Mouse (Mus musculus) kidney, embryonic 14.5 days (tissue): ENCODE results near the gene Saa2. TPM values are rescaled to one million over a fixed set of nuclear protein-coding genes. Genes with fewer than 3 reads are reported as not detected.
A peak's percentile ranks its signal among the peaks of the same experiment; 100 is the strongest.
"Not testable (repeated sequence)": the region's sequence is repeated elsewhere in the genome, so short reads cannot be mapped to it uniquely, and the experiment has no call there.

Experiments
- ATAC-seq: fragments of 200-750 bp; cut with Nextera tagmentation; 2 replicates; pipeline ENCODE4 v1.8.0; 2017; ENCODE audit warnings: moderate number of reproducible peaks, mild to moderate bottlenecking, moderate TSS enrichment, moderate library complexity; ENCODE audit not compliant: low FRiP score, low TSS enrichment
- H3K27ac ChIP-seq: fragments of 300-500 bp; sonication (generic); 2 replicates; pipeline ENCODE4 v1.5.1; 2014; ENCODE audit warnings: low read depth, mild to moderate bottlenecking, low read length, moderate library complexity, mixed read lengths
- H3K27me3 ChIP-seq: fragments of 300-500 bp; sonication (generic); 2 replicates; pipeline ENCODE4 v1.6.1; 2014; ENCODE audit warnings: mild to moderate bottlenecking, low read length; ENCODE audit not compliant: control insufficient read depth, insufficient read depth
- H3K36me3 ChIP-seq: fragments of 300-500 bp; sonication (generic); 2 replicates; pipeline ENCODE4 v1.6.1; 2014; ENCODE audit warnings: low read length, mixed read lengths; ENCODE audit not compliant: control insufficient read depth, insufficient read depth
- H3K4me1 ChIP-seq: fragments of 300-500 bp; sonication (generic); 2 replicates; pipeline ENCODE4 v1.6.1; 2014; ENCODE audit warnings: low read length, mixed read lengths; ENCODE audit not compliant: control insufficient read depth, insufficient read depth
- H3K4me2 ChIP-seq: fragments of 300-500 bp; sonication (generic); replicated peaks from 2 replicates; pipeline ENCODE4 v1.6.1; 2014; ENCODE audit warnings: low read depth, mild to moderate bottlenecking, low read length
- H3K4me3 ChIP-seq: fragments of 300-500 bp; sonication (generic); 2 replicates; pipeline ENCODE4 v1.5.1; 2014; ENCODE audit warnings: mild to moderate bottlenecking, low read length
- H3K9ac ChIP-seq: fragments of 300-500 bp; sonication (generic); 2 replicates; pipeline ENCODE4 v1.6.1; 2014; ENCODE audit warnings: low read depth, mild to moderate bottlenecking, low read length, moderate library complexity
- H3K9me3 ChIP-seq: fragments of 300-500 bp; sonication (generic); 2 replicates; pipeline ENCODE4 v1.6.1; 2016; ENCODE audit warnings: low read length; ENCODE audit not compliant: control insufficient read depth
- WGBS: fragments of 180-500 bp; shearing (Covaris S2); extraction: QIAGEN DNeasy Blood & Tissue Kit; methylation state at CpG from one replicate; pipeline ENCODE4 v1.1.7; 2014; 5-methylcytosine and 5-hydroxymethylcytosine counted together
- polyA plus RNA-seq: library from polyadenylated mRNA; unstranded; fragments of >200 nt; fragmentation: Nextera tagmentation; extraction: Ambion mirVana; gene quantifications from 2 replicates; pipeline ENCODE4 v1.2.1, GENCODE M21; 2014

Gene Saa2
- polyA plus RNA-seq, 1 experiment from 2014 or later = not detected

GRCm38 (mm10) chr7:46723354-46723753 is 28.2 kb upstream of the Saa2 start:
- Histone ChIP-seq H3K4me1 (0 out of 2 replicates have a peak, but pooled peaks cover 5% of the 10 kb centered on the region), H3K9me3 (no peaks in the 10 kb centered on the region), H3K27ac (no peak overlapping the region), H3K4me3 (no peak overlapping the region), H3K4me2 (no peak overlapping the region), H3K9ac (no peak overlapping the region), H3K36me3 (no peaks in the 10 kb centered on the region), H3K27me3 (no peaks in the 10 kb centered on the region)
- WGBS = 90% methylated on average over 6 of the region's 6 CpGs
- ATAC-seq = no peak

GRCm38 (mm10) chr7:46723849-46724248 is 27.7 kb upstream of the Saa2 start:
- 0 out of 2 replicates have a peak, but pooled peaks have one; percentile 13 for ATAC-seq
- WGBS = 86% methylated on average over 3 of the region's 3 CpGs
- Histone ChIP-seq H3K4me1 (0 out of 2 replicates have a peak, but pooled peaks cover 5% of the 10 kb centered on the region), H3K4me2 (no peak overlapping the region), H3K36me3 (no peaks in the 10 kb centered on the region), H3K9ac (no peak overlapping the region), H3K4me3 (no peak overlapping the region), H3K27me3 (no peaks in the 10 kb centered on the region), H3K9me3 (no peaks in the 10 kb centered on the region), H3K27ac (no peak overlapping the region; the same call in 1 of the 2 replicates)

- no peaks in the 10 kb centered on the region for H3K27me3 ChIP-seq
- H3K36me3 ChIP-seq = no peaks in the 10 kb centered on the region
- 44% methylated on average over 5 of the region's 5 CpGs for WGBS
- ATAC-seq = peak; percentile 80
- no peak overlapping the region; the same call in 1 of the 2 replicates for H3K27ac ChIP-seq
- H3K4me3 ChIP-seq = no peak overlapping the region
- H3K4me2 ChIP-seq = no peak overlapping the region
- H3K4me1 ChIP-seq = 0 out of 2 replicates have a peak, but pooled peaks cover 5% of the 10 kb centered on the region
- H3K9ac ChIP-seq = no peak overlapping the region
- H3K9me3 ChIP-seq = no peaks in the 10 kb centered on the region
Measured at GRCm38 (mm10) chr7:46724396-46724795, 27.2 kb upstream of the Saa2 start.

DNA sequence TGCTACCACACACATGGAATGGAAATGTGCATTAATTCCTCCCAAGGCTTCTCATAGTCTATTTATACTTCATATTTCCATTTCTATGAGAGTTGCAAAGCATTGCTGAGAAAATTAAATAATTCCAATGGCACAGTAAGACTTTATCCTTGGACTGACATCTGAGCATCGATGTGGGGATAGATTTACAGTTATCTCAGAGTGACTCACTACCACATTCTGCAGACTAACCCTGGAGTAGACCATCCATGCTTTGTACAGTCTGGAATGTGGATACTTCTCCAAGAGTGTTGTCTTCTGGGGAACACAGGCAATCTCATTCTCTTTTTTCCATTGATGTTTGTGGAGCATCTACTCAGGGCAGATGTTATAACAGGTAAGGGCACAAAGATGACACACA is 24.0 kb upstream of the Saa2 start:
- no peaks in the 10 kb centered on the region for H3K27me3 ChIP-seq
- H3K4me1 ChIP-seq = 0 out of 2 replicates have a peak, but pooled peaks cover 5% of the 10 kb centered on the region
- H3K9me3 ChIP-seq = no peaks in the 10 kb centered on the region
- H3K4me2 ChIP-seq = no peak overlapping the region
- 95% methylated on average over 1 of the region's 1 CpGs for WGBS
- H3K4me3 ChIP-seq = no peak overlapping the region
- no peaks in the 10 kb centered on the region for H3K36me3 ChIP-seq
- H3K27ac ChIP-seq = no peak overlapping the region
- no peak for ATAC-seq
- H3K9ac ChIP-seq = no peak overlapping the region

DNA sequence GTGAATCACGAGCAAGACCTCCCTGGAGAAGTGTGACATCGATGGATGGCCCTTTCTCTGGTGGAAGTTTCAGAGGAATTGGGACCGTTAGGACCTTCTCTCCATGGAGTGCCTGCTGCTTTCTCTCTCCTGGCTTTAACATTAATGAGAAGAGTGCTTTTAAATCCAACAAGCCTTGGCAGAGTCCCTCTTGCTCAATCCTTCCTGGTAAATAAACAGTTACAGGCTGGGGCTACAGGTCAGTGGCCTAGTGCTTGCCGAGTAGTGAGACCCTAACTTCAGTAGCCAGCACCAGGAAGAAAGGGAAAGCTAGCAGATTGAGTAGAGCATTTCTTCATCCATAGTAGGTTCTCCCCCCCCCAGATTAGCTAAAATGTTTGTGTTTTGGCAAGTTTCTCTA is 19.1 kb upstream of the Saa2 start, which contains the start of gene Saa4:
Gene Saa4 (minus strand): TSS at position 146 of the 400 bp plus-strand sequence.
- 78% methylated on average over 4 of the region's 4 CpGs for WGBS
- Histone ChIP-seq H3K9me3 (no peaks in the 10 kb centered on the region), H3K4me2 (no peak within 1 kb of the TSS), H3K4me3 (no peak within 1 kb of the TSS), H3K27ac (no peak within 1 kb of the TSS), H3K4me1 (no peaks in the 10 kb centered on the region), H3K36me3 (no peaks in the 10 kb centered on the region), H3K9ac (no peak within 1 kb of the TSS), H3K27me3 (no peaks in the 10 kb centered on the region)
- ATAC-seq = no peak

GRCm38 (mm10) chr7:46734983-46735382 is 16.6 kb upstream of the Saa2 start:
- H3K4me2 ChIP-seq = no peak overlapping the region
- no peak overlapping the region for H3K9ac ChIP-seq
- no peaks in the 10 kb centered on the region for H3K4me1 ChIP-seq
- no peak overlapping the region for H3K4me3 ChIP-seq
- no peaks in the 10 kb centered on the region for H3K9me3 ChIP-seq
- no peak for ATAC-seq
- no peak overlapping the region for H3K27ac ChIP-seq
- WGBS = 83% methylated on average over 2 of the region's 2 CpGs
- H3K27me3 ChIP-seq = no peaks in the 10 kb centered on the region
- no peaks in the 10 kb centered on the region for H3K36me3 ChIP-seq

DNA sequence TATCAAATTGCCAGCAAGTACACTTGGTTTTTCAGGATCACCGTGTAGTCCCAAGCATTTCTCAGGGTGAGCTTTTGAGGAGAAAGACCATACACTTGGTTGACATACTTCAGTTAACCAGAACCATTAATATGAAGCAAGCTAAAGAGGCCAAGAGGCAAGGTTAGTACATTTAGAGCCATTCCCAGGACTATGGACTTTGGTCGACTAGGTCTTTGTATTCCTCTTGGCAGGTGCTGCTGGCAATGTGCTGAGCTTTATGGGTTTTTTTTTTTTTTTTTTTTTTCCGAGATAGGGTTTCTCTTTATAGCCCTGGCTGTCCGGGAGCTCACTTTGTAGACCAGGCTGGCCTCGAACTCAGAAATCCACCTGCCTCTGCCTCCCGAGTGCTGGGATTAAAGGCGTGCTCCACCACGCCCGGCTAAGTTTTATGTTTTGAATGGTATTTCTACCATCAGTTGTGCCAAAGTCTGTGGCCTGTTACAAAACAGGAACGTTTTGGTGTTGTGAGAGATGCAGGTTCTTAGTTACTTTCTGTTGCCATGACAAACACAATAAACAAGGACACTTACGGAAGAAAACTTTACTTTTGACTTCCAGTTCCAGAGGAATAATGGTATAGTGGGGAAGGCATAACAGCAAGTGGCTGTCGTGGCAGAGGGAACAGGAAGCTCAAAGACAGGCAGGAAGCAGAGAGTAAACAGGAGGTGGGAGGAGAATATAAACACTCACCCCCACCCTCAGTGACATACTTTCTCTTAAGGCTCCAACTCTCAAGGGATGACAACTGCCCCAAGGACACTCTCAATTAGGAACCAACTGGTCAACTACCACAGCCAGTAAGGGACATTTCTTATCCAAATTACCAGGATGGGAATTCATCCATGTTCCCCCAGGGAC is 12.8 kb upstream of the Saa2 start:
- no peaks in the 10 kb centered on the region for H3K27me3 ChIP-seq
- no peaks in the 10 kb centered on the region for H3K9me3 ChIP-seq
- ATAC-seq = no peak
- no peak overlapping the region for H3K9ac ChIP-seq
- no peaks in the 10 kb centered on the region for H3K4me1 ChIP-seq
- H3K27ac ChIP-seq = no peak overlapping the region
- 79% methylated on average over 12 of the region's 12 CpGs for WGBS
- H3K4me2 ChIP-seq = no peak overlapping the region
- no peaks in the 10 kb centered on the region for H3K36me3 ChIP-seq
- H3K4me3 ChIP-seq = no peak overlapping the region

GRCm38 (mm10) chr7:46740041-46740440 is 11.5 kb upstream of the Saa2 start:
- 79% methylated on average over 5 of the region's 5 CpGs for WGBS
- not testable (repeated sequence) for H3K27me3 ChIP-seq, H3K4me3 ChIP-seq, H3K9me3 ChIP-seq, H3K9ac ChIP-seq, H3K36me3 ChIP-seq, H3K4me2 ChIP-seq, H3K4me1 ChIP-seq, ATAC-seq, H3K27ac ChIP-seq

- not testable (repeated sequence) for ATAC-seq, H3K36me3 ChIP-seq, H3K9ac ChIP-seq, H3K4me1 ChIP-seq, H3K9me3 ChIP-seq, H3K4me2 ChIP-seq, H3K27ac ChIP-seq, H3K27me3 ChIP-seq, H3K4me3 ChIP-seq
- WGBS = 80% methylated on average over 3 of the region's 3 CpGs
Measured at GRCm38 (mm10) chr7:46742880-46743279, 8.7 kb upstream of the Saa2 start, which contains the start of gene Saa1. Gene Saa1, minus strand, starts transcription at chr7:46742980.
